Mouse (Mus musculus) heart, embryonic 16.5 days (tissue): Measurements from ENCODE around the gene Myo1a. TPM values are rescaled to one million over a fixed set of nuclear protein-coding genes. Genes with fewer than 3 reads are reported as not detected.

Experiments used
- ATAC-seq: fragments of 200-750 bp; cut with Nextera tagmentation; replicated peaks from 2 replicates; pipeline ENCODE4 v1.8.0; 2017; ENCODE audit warnings: moderate number of reproducible peaks; ENCODE audit not compliant: insufficient read depth, low FRiP score; ENCODE audit errors: extremely low read depth
- H3K27ac ChIP-seq: fragments of 300-500 bp; sonication (generic); 2 replicates; pipeline ENCODE4 v1.5.1; 2014; ENCODE audit warnings: mild to moderate bottlenecking, low read length, control low read depth, moderate library complexity
- H3K27me3 ChIP-seq: fragments of 300-500 bp; sonication (generic); 2 replicates; pipeline ENCODE4 v1.6.1; 2014; ENCODE audit warnings: low read length, mixed read lengths; ENCODE audit not compliant: control insufficient read depth, insufficient read depth
- H3K36me3 ChIP-seq: fragments of 300-500 bp; sonication (generic); 2 replicates; pipeline ENCODE4 v1.6.1; 2014; ENCODE audit not compliant: control insufficient read depth, insufficient read depth
- H3K4me1 ChIP-seq: fragments of 300-500 bp; sonication (generic); 2 replicates; pipeline ENCODE4 v1.6.1; 2014; ENCODE audit warnings: low read length, mixed read lengths; ENCODE audit not compliant: control insufficient read depth, insufficient read depth
- H3K4me2 ChIP-seq: fragments of 300-500 bp; sonication (generic); 2 replicates; pipeline ENCODE4 v1.6.1; 2014; ENCODE audit warnings: low read depth, mild to moderate bottlenecking, control low read depth, low read length
- H3K4me3 ChIP-seq: fragments of 300-500 bp; sonication (generic); 2 replicates; pipeline ENCODE4 v1.5.1; 2014; ENCODE audit warnings: mild to moderate bottlenecking, control low read depth, low read length
- H3K9ac ChIP-seq: fragments of 300-500 bp; sonication (generic); 2 replicates; pipeline ENCODE4 v1.6.1; 2014; ENCODE audit warnings: low read length, control low read depth
- H3K9me3 ChIP-seq: fragments of 300-500 bp; sonication (generic); replicated peaks from 2 replicates; pipeline ENCODE4 v1.6.1; 2016; ENCODE audit warnings: low read length; ENCODE audit not compliant: control insufficient read depth
- WGBS: fragments of 180-500 bp; shearing (Covaris S2); extraction: QIAGEN DNeasy Blood & Tissue Kit; methylation state at CpG from one replicate; pipeline ENCODE4 v1.1.7; 2014; 5-methylcytosine and 5-hydroxymethylcytosine counted together
- polyA plus RNA-seq: library from polyadenylated mRNA; unstranded; fragments of >200 nt; fragmentation: Nextera tagmentation; extraction: Ambion mirVana; gene quantifications from 2 replicates; pipeline ENCODE4 v1.2.1, GENCODE M21; 2015

The Myo1a gene
- polyA plus RNA-seq, 1 experiment from 2014 or later, result 1.8 TPM

- Histone ChIP-seq H3K36me3 (peaks cover 35% of the 10 kb centered on the region), H3K27me3 (no peaks in the 10 kb centered on the region), H3K27ac (no peak overlapping the region), H3K4me3 (no peak overlapping the region), H3K9ac (no peak overlapping the region), H3K9me3 (no peaks in the 10 kb centered on the region), H3K4me1 (no peaks in the 10 kb centered on the region), H3K4me2 (no peak overlapping the region)
- WGBS, result 61% methylated on average over 5 of the region's 5 CpGs
- ATAC-seq, result no peak
These were observed 40.9 kb downstream of the Myo1a start for GRCm38 (mm10) chr10:127745886-127746285.

GRCm38 (mm10) chr10:127747254-127747653, 42.3 kb downstream of the Myo1a start:
- no peaks in the 10 kb centered on the region for H3K4me1 ChIP-seq
- ATAC-seq, result no peak
- no peaks in the 10 kb centered on the region for H3K9me3 ChIP-seq
- peaks cover 25% of the 10 kb centered on the region for H3K36me3 ChIP-seq
- H3K4me3 ChIP-seq, result no peak overlapping the region
- 0 out of 2 replicates have a peak overlapping the region, but pooled peaks have one; percentile 37 for H3K27ac ChIP-seq
- H3K27me3 ChIP-seq, result no peaks in the 10 kb centered on the region
- 83% methylated on average over 8 of the region's 8 CpGs for WGBS
- peak overlapping the region; percentile 35 for H3K4me2 ChIP-seq
- peak overlapping the region; percentile 34; the same call in 1 of the 2 replicates for H3K9ac ChIP-seq

GRCm38 (mm10) chr10:127748847-127749612, 44.1 kb downstream of the Myo1a start:
- Histone ChIP-seq H3K4me2 (peak overlapping the region; percentile 35), H3K9ac (no peak overlapping the region; the same call in 1 of the 2 replicates), H3K27me3 (no peaks in the 10 kb centered on the region), H3K9me3 (no peaks in the 10 kb centered on the region), H3K4me3 (peak overlapping the region; percentile 33), H3K36me3 (peaks cover 10% of the 10 kb centered on the region), H3K4me1 (no peaks in the 10 kb centered on the region), H3K27ac (peak overlapping the region; percentile 61)
- 17% methylated on average over 8 of the region's 8 CpGs for WGBS
- peak; percentile 57 for ATAC-seq

GRCm38 (mm10) chr10:127750136-127750777, 45.3 kb downstream of the Myo1a start:
- H3K4me1 ChIP-seq, result peaks cover 2% of the 10 kb centered on the region; the same call in 1 of the 2 replicates
- no peak for ATAC-seq
- peak overlapping the region; percentile 61 for H3K27ac ChIP-seq
- 38% methylated on average over 24 of the region's 24 CpGs for WGBS
- peak overlapping the region; percentile 35 for H3K4me2 ChIP-seq
- H3K4me3 ChIP-seq, result peak overlapping the region; percentile 33
- H3K27me3 ChIP-seq, result no peaks in the 10 kb centered on the region
- peak overlapping the region; percentile 60 for H3K9ac ChIP-seq
- H3K9me3 ChIP-seq, result no peaks in the 10 kb centered on the region
- H3K36me3 ChIP-seq, result peaks cover 2% of the 10 kb centered on the region; the same call in 1 of the 2 replicates

GRCm38 (mm10) chr10:127751548-127751947, 46.6 kb downstream of the Myo1a start, which contains the start of gene Gpr182:
TSS of gene Gpr182 (minus strand) at chr10:127751732.
- peak within 1 kb of the TSS; percentile 17 for H3K27ac ChIP-seq
- peak within 1 kb of the TSS; percentile 60 for H3K9ac ChIP-seq
- no peaks in the 10 kb centered on the region for H3K27me3 ChIP-seq
- peak; percentile 56; the same call in 1 of the 2 replicates for ATAC-seq
- H3K4me3 ChIP-seq, result peak within 1 kb of the TSS; percentile 33
- H3K4me2 ChIP-seq, result peak within 1 kb of the TSS; percentile 35
- H3K9me3 ChIP-seq, result no peaks in the 10 kb centered on the region
- 39% methylated on average over 8 of the region's 8 CpGs for WGBS
- H3K4me1 ChIP-seq, result peaks cover 2% of the 10 kb centered on the region; the same call in 1 of the 2 replicates
- H3K36me3 ChIP-seq, result no peaks in the 10 kb centered on the region

GRCm38 (mm10) chr10:127754566-127755166, 49.7 kb downstream of the Myo1a start:
- ATAC-seq, result peak; percentile 34; the same call in 1 of the 2 replicates
- Histone ChIP-seq H3K4me1 (peaks cover 2% of the 10 kb centered on the region; the same call in 1 of the 2 replicates), H3K9ac (no peak overlapping the region), H3K9me3 (no peaks in the 10 kb centered on the region), H3K27ac (peak overlapping the region; percentile 66), H3K4me2 (no peak overlapping the region), H3K36me3 (no peaks in the 10 kb centered on the region), H3K4me3 (no peak overlapping the region), H3K27me3 (no peaks in the 10 kb centered on the region)
- WGBS, result 57% methylated on average over 6 of the region's 6 CpGs

GRCm38 (mm10) chr10:127755246-127755645, 50.3 kb downstream of the Myo1a start:
- Histone ChIP-seq H3K4me3 (no peak overlapping the region), H3K27ac (peak overlapping the region; percentile 56), H3K9ac (no peak overlapping the region), H3K9me3 (no peaks in the 10 kb centered on the region), H3K27me3 (no peaks in the 10 kb centered on the region), H3K4me1 (peaks cover 2% of the 10 kb centered on the region; the same call in 1 of the 2 replicates), H3K4me2 (no peak overlapping the region), H3K36me3 (no peaks in the 10 kb centered on the region)
- ATAC-seq, result no peak
- WGBS, result 40% methylated on average over 3 of the region's 3 CpGs

GRCm38 (mm10) chr10:127755770-127756468, 50.9 kb downstream of the Myo1a start:
- Histone ChIP-seq H3K4me1 (peaks cover 2% of the 10 kb centered on the region; the same call in 1 of the 2 replicates), H3K4me3 (peak overlapping the region; percentile 34), H3K9ac (peak overlapping the region; percentile 42), H3K36me3 (no peaks in the 10 kb centered on the region), H3K27ac (peak overlapping the region; percentile 81), H3K4me2 (peak overlapping the region; percentile 57), H3K9me3 (no peaks in the 10 kb centered on the region), H3K27me3 (no peaks in the 10 kb centered on the region)
- WGBS, result 22% methylated on average over 17 of the region's 18 CpGs
- ATAC-seq, result peak; percentile 64
